Mouse (Mus musculus) midbrain, embryonic 16.5 days (tissue): ENCODE results near the gene Sema3g. TPM values are rescaled to one million over a fixed set of nuclear protein-coding genes. Genes with fewer than 3 reads are reported as not detected.
A peak's percentile ranks its signal among the peaks of the same experiment; 100 is the strongest.

ENCODE experiments used
- ATAC-seq: fragments of 200-750 bp; cut with Nextera tagmentation; 2 replicates; pipeline ENCODE4 v1.8.0; 2017; ENCODE audit warnings: moderate TSS enrichment
- H3K27ac ChIP-seq: fragments of 300-500 bp; sonication (generic); 2 replicates; pipeline ENCODE4 v1.5.1; 2014; ENCODE audit warnings: mild to moderate bottlenecking, low read length, mixed read lengths
- H3K27me3 ChIP-seq: fragments of 300-500 bp; sonication (generic); 2 replicates; pipeline ENCODE4 v1.6.1; 2014; ENCODE audit warnings: low read depth, low read length, mixed read lengths; ENCODE audit not compliant: control insufficient read depth, insufficient read depth
- H3K36me3 ChIP-seq: fragments of 300-500 bp; sonication (generic); 2 replicates; pipeline ENCODE4 v1.6.1; 2014; ENCODE audit warnings: mild to moderate bottlenecking, low read length, moderate library complexity, mixed read lengths; ENCODE audit not compliant: control insufficient read depth, insufficient read depth
- H3K4me1 ChIP-seq: fragments of 300-500 bp; sonication (generic); 2 replicates; pipeline ENCODE4 v1.6.1; 2014; ENCODE audit warnings: mild to moderate bottlenecking, low read length, mixed read lengths; ENCODE audit not compliant: control insufficient read depth, insufficient read depth
- H3K4me2 ChIP-seq: fragments of 300-500 bp; sonication (generic); 2 replicates; pipeline ENCODE4 v1.6.1; 2014; ENCODE audit warnings: mild to moderate bottlenecking, low read length, mixed read lengths
- H3K4me3 ChIP-seq: fragments of 300-500 bp; sonication (generic); 2 replicates; pipeline ENCODE4 v1.5.1; 2014; ENCODE audit warnings: low read depth, mild to moderate bottlenecking, low read length, moderate library complexity, mixed read lengths
- H3K9ac ChIP-seq: fragments of 300-500 bp; sonication (generic); 2 replicates; pipeline ENCODE4 v1.6.1; 2014; ENCODE audit warnings: low read depth, low read length, mixed read lengths
- H3K9me3 ChIP-seq: fragments of 300-500 bp; sonication (generic); replicated peaks from 2 replicates; pipeline ENCODE4 v1.6.1; 2014; ENCODE audit warnings: mild to moderate bottlenecking, low read length, mixed read lengths; ENCODE audit not compliant: control insufficient read depth, poor library complexity, severe bottlenecking
- WGBS: fragments of 180-500 bp; shearing (Covaris S2); extraction: QIAGEN DNeasy Blood & Tissue Kit; methylation state at CpG from one replicate; pipeline ENCODE4 v1.1.7; 2014; 5-methylcytosine and 5-hydroxymethylcytosine counted together
- polyA plus RNA-seq: library from polyadenylated mRNA; unstranded; fragments of >200 nt; fragmentation: Nextera tagmentation; extraction: Ambion mirVana; gene quantifications from 2 replicates; pipeline ENCODE4 v1.2.1, GENCODE M21; 2015

Gene Sema3g
- polyA plus RNA-seq, 1 experiment from 2014 or later: 0.46 TPM

DNA sequence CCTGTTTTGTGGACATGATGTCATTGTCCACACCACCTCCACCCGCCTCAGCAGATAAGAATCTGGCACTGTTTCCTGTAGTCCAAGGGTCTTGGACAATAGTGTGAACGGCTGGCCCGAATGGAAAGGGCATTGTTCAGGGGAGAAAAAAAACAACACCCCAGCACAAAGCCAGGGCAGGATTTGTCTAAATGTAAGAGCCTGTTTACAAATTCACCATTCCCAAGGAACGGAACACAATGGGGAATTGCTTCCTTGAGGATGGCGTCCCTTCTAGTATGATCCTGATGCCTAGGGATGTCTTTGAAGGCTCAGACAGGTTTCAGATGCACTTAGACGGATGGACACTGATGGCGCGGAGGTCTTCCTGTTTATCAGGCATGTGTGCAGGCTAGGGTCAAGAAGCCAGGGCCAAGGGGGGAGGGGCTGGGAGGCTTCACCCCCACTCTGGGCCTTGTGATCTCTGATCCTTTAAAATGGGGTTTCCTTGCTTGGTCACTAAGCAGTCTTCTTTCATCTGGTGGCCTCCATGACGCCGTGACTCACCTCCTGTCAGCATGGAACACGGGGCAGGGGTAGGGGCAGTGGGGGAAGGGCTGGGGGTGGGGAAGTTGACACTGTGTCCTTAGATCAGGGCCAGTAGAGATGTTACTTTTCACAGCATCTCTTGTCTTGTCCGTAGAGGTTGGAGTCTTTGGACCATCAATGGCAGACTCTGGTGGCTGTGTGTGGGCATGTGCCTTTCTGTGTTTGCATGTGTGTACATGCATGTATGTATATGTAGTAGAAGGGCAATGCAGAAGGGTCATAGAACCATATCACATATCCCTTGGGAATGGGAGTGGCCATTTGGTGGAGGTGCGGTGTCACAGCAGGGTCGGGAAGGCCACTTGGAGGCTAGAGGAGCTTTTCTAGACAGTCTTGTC, 15.7 kb downstream of the Sema3g start:
- no peaks in the 10 kb centered on the region for H3K36me3 ChIP-seq
- no peaks in the 10 kb centered on the region for H3K4me1 ChIP-seq
- 86% methylated on average over 14 of the region's 14 CpGs for WGBS
- no peaks in the 10 kb centered on the region for H3K9me3 ChIP-seq
- no peak for ATAC-seq
- no peak overlapping the region for H3K4me3 ChIP-seq
- no peak overlapping the region for H3K9ac ChIP-seq
- H3K4me2 ChIP-seq: no peak overlapping the region
- H3K27me3 ChIP-seq: no peaks in the 10 kb centered on the region
- H3K27ac ChIP-seq: no peak overlapping the region

- Histone ChIP-seq H3K4me1 (no peaks in the 10 kb centered on the region), H3K36me3 (no peaks in the 10 kb centered on the region), H3K4me2 (peak overlapping the region; percentile 23; the same call in 1 of the 2 replicates), H3K27me3 (no peaks in the 10 kb centered on the region), H3K4me3 (no peak overlapping the region), H3K9me3 (no peaks in the 10 kb centered on the region), H3K27ac (no peak overlapping the region), H3K9ac (no peak overlapping the region)
- ATAC-seq: 0 out of 2 replicates have a peak, but pooled peaks have one; percentile 76
- 18% methylated on average over 11 of the region's 11 CpGs for whole genome bisulfite sequencing
These were observed 16.4 kb downstream of the Sema3g start for GRCm38 (mm10) chr14:31233996-31234591.

DNA sequence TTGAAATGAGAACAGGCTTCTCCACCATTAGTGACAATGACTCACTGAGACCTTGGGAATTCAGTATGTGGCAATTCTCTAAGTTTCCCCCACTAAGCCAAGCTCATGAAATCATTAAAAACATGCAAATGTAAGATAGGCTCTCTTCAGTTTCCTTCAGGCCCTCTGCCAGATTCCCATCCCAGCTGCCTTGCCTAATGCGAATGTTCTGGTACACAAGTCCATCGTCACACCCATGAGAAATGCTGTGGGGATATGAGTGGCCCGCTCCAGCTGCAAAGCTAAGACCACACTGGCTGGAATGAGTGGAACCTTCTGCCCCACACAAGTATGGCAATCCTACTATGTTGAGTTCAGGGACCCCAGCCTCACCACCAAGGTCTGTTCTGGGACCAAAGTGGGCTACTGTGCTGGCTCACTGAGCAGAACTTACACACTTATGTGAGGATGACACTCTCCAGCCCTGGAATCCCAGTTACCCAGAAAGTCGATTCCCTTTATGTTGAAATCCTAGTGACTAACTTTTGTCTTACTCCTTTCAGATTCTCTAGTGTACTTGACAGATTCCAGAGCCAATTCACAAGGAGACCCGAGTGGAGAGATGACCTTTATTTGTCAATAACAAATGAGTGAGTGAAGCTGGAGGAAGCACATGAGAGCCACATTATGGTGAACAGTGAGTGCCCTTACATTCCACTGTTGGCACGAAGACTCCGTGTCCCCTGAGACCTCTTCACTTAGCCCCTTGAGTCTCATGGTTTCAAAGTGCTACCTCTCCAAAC, 19.6 kb downstream of the Sema3g start:
- no peaks in the 10 kb centered on the region for H3K4me1 ChIP-seq
- H3K4me2 ChIP-seq: no peak overlapping the region
- no peaks in the 10 kb centered on the region for H3K9me3 ChIP-seq
- H3K27ac ChIP-seq: no peak overlapping the region
- H3K36me3 ChIP-seq: no peaks in the 10 kb centered on the region
- ATAC-seq: no peak
- no peak overlapping the region for H3K9ac ChIP-seq
- no peak overlapping the region for H3K4me3 ChIP-seq
- WGBS: 82% methylated on average over 7 of the region's 7 CpGs
- H3K27me3 ChIP-seq: no peaks in the 10 kb centered on the region

DNA sequence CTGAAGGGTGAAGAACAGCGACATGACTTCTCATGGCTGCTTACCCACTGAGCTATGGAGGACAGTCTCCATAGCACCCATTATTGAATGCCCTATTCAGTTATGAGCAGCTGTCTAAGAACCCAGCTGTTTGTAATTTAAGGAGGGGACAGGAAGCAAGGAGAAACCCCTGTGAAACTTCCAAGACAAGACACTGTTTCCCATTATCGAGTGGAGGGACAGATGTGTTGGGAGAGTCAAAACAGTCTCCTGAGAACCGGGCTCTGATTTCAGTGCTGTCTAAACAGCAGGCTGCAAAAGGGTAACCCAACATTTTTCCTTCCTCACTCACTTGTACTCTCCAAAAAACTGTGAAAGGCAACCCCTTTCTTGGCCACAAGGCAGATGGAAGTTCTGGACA, 22.9 kb downstream of the Sema3g start:
- WGBS: 72% methylated on average over 3 of the region's 3 CpGs
- no peak for ATAC-seq
- H3K4me2 ChIP-seq: no peak overlapping the region

GRCm38 (mm10) chr14:31244777-31245176, 27.1 kb downstream of the Sema3g start:
- Histone ChIP-seq H3K9me3 (no peaks in the 10 kb centered on the region), H3K27ac (no peak overlapping the region), H3K9ac (no peak overlapping the region), H3K36me3 (no peaks in the 10 kb centered on the region), H3K4me3 (no peak overlapping the region), H3K27me3 (no peaks in the 10 kb centered on the region), H3K4me1 (no peaks in the 10 kb centered on the region), H3K4me2 (no peak overlapping the region)
- ATAC-seq: no peak
- WGBS: 91% methylated on average over 1 of the region's 1 CpGs

More for the DNA sequence above, 22.9 kb downstream of the Sema3g start:
- H3K36me3 ChIP-seq: no peaks in the 10 kb centered on the region
- no peak overlapping the region for H3K9ac ChIP-seq
- H3K9me3 ChIP-seq: no peaks in the 10 kb centered on the region
- H3K27ac ChIP-seq: no peak overlapping the region
- no peak overlapping the region for H3K4me3 ChIP-seq
- H3K27me3 ChIP-seq: no peaks in the 10 kb centered on the region
- H3K4me1 ChIP-seq: no peaks in the 10 kb centered on the region

- WGBS: 73% methylated on average over 1 of the region's 1 CpGs
These were observed 28.3 kb downstream of the Sema3g start for GRCm38 (mm10) chr14:31245946-31246345.

DNA sequence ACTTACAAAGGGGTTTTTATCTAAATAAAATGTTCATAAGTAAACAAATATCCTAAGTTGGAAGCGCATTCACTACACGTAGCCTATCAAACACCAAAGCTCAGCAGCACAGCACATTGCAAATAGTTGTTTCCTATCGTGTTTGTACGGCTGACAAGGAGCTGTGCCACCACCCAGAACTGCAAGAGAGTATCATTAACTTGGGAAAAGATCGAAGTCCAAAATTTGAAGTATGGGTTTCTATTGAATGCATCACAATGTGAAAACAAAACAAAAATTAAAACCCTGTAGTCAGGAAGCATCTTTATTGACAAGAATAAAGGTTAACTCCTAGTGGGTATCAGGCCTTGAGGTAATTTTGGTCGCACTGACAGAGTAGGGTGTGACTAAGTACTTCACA, 30.7 kb downstream of the Sema3g start:
- no peak for ATAC-seq

More at GRCm38 (mm10) chr14:31245946-31246345, 28.3 kb downstream of the Sema3g start:
- H3K4me1 ChIP-seq: 0 out of 2 replicates have a peak, but pooled peaks cover 6% of the 10 kb centered on the region
- H3K27me3 ChIP-seq: no peaks in the 10 kb centered on the region
- no peaks in the 10 kb centered on the region for H3K36me3 ChIP-seq
- H3K27ac ChIP-seq: no peak overlapping the region
- H3K9ac ChIP-seq: no peak overlapping the region
- no peak overlapping the region for H3K4me2 ChIP-seq
- no peak overlapping the region for H3K4me3 ChIP-seq
- ATAC-seq: no peak
- no peaks in the 10 kb centered on the region for H3K9me3 ChIP-seq

GRCm38 (mm10) chr14:31250222-31251083, 32.8 kb downstream of the Sema3g start:
- H3K9me3 ChIP-seq: no peaks in the 10 kb centered on the region
- WGBS: 20% methylated on average over 38 of the region's 38 CpGs
- peak; percentile 88 for ATAC-seq
- peak overlapping the region; percentile 95 for H3K27ac ChIP-seq
- H3K27me3 ChIP-seq: no peaks in the 10 kb centered on the region
- peak overlapping the region; percentile 97 for H3K9ac ChIP-seq
- H3K4me1 ChIP-seq: peaks cover 19% of the 10 kb centered on the region
- H3K4me3 ChIP-seq: peak overlapping the region; percentile 90
- peaks cover 14% of the 10 kb centered on the region for H3K36me3 ChIP-seq
- peak overlapping the region; percentile 58 for H3K4me2 ChIP-seq

More for the DNA sequence above, 30.7 kb downstream of the Sema3g start:
- no peak overlapping the region for H3K9ac ChIP-seq
- H3K27me3 ChIP-seq: no peaks in the 10 kb centered on the region
- H3K36me3 ChIP-seq: 0 out of 2 replicates have a peak, but pooled peaks cover 2% of the 10 kb centered on the region
- H3K9me3 ChIP-seq: no peaks in the 10 kb centered on the region
- H3K4me3 ChIP-seq: no peak overlapping the region
- H3K4me1 ChIP-seq: peaks cover 19% of the 10 kb centered on the region
- H3K27ac ChIP-seq: no peak overlapping the region
- WGBS: 90% methylated on average over 6 of the region's 6 CpGs
- no peak overlapping the region for H3K4me2 ChIP-seq
